Mouse (Mus musculus): ENCODE data around the gene 1190005I06Rik.

- TF ChIP-seq CTCF (IDR thresholded peaks at IDR 0.05; ENCODE audit: low read depth) (no peak), EP300 (IDR thresholded peaks at IDR 0.05; ENCODE audit: low read depth) (no peak)
Observed at GRCm38 (mm10) chr8:120686051-120686450, 38.6 kb upstream of the 1190005I06Rik start.

All from liver, embryonic 14.5 days (tissue).